Mouse (Mus musculus): ENCODE data around the gene Rfng.

DNA sequence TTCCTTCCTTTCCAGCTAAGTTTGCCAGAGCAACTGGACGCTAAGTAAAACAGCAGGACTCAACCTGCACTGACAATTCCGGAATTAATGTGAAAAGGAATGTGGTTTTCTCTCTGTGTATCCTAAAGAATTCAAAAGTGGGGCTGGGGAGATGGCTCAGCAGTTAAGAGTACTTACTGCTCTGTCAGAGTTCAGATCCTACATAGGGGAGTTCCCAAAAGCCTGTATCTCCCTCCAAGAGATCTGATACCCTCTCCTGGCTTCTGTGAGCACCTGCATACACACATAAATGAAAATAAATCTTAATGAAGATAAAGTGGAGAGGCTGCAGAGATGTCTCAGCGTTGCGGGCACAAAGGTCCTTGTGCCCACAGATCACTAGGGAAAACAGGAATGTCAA, 32.4 kb downstream of the Rfng start:
- TF ChIP-seq CTCF (IDR thresholded peaks at IDR 0.05; ENCODE audit: borderline replicate concordance, extremely low read depth, insufficient read depth, insufficient read length) (no peak), POLR2A (IDR thresholded peaks at IDR 0.05; ENCODE audit: borderline replicate concordance, extremely low read depth, insufficient read depth, insufficient read length, poor library complexity, severe bottlenecking) (no peak)

Measured in brain, embryonic 14.5 days (tissue).